Mouse (Mus musculus) embryonic facial prominence, embryonic 14.5 days (tissue): ENCODE measurements around the gene Cpz. TPM values are rescaled to one million over a fixed set of nuclear protein-coding genes. Genes with fewer than 3 reads are reported as not detected.

Experiments used
- ATAC-seq: fragments of 200-750 bp; cut with Nextera tagmentation; 2 replicates; pipeline ENCODE4 v1.8.0; 2017; ENCODE audit warnings: low read depth, moderate number of reproducible peaks, moderate TSS enrichment
- DNase-seq: peaks from one replicate; pipeline ENCODE4 v3.0.0-alpha.2; 2015; ENCODE audit warnings: low spot score
- H3K27ac ChIP-seq: fragments of 300-500 bp; sonication (generic); replicated peaks from 2 replicates; pipeline ENCODE4 v1.5.1; 2014; ENCODE audit warnings: low read depth, mild to moderate bottlenecking, low read length, moderate library complexity
- H3K27me3 ChIP-seq: fragments of 300-500 bp; sonication (generic); replicated peaks from 2 replicates; pipeline ENCODE4 v1.6.1; 2014; ENCODE audit warnings: low read length; ENCODE audit not compliant: control insufficient read depth, insufficient read depth
- H3K36me3 ChIP-seq: fragments of 300-500 bp; sonication (generic); 2 replicates; pipeline ENCODE4 v1.6.1; 2014; ENCODE audit warnings: low read length, mixed read lengths; ENCODE audit not compliant: control insufficient read depth, insufficient read depth
- H3K4me1 ChIP-seq: fragments of 300-500 bp; sonication (generic); 2 replicates; pipeline ENCODE4 v1.6.1; 2014; ENCODE audit warnings: antibody characterized with exemption, low read length; ENCODE audit not compliant: control insufficient read depth, insufficient read depth
- H3K4me2 ChIP-seq: fragments of 300-500 bp; sonication (generic); 2 replicates; pipeline ENCODE4 v1.6.1; 2014; ENCODE audit warnings: low read depth, mild to moderate bottlenecking, low read length, moderate library complexity, mixed read lengths
- H3K4me3 ChIP-seq: fragments of 300-500 bp; sonication (generic); 2 replicates; pipeline ENCODE4 v1.5.1; 2014; ENCODE audit warnings: low read depth, mild to moderate bottlenecking, low read length
- H3K9ac ChIP-seq: fragments of 300-500 bp; sonication (generic); 2 replicates; pipeline ENCODE4 v1.6.1; 2014; ENCODE audit warnings: low read depth, mild to moderate bottlenecking, low read length, moderate library complexity, mixed read lengths
- H3K9me3 ChIP-seq: fragments of 300-500 bp; sonication (generic); 2 replicates; pipeline ENCODE4 v1.6.1; 2016; ENCODE audit warnings: low read length; ENCODE audit not compliant: control insufficient read depth
- WGBS: fragments of 180-500 bp; shearing (Covaris S2); extraction: QIAGEN DNeasy Blood & Tissue Kit; methylation state at CpG from one replicate; pipeline ENCODE4 v1.1.7; 2014; 5-methylcytosine and 5-hydroxymethylcytosine counted together
- polyA plus RNA-seq: library from polyadenylated mRNA; unstranded; fragments of >200 nt; fragmentation: Nextera tagmentation; extraction: Ambion mirVana; gene quantifications from 2 replicates; pipeline ENCODE4 v1.2.1, GENCODE M21; 2014

The Cpz gene
- polyA plus RNA-seq, 1 experiment from 2014 or later, result 20.4 TPM

DNA sequence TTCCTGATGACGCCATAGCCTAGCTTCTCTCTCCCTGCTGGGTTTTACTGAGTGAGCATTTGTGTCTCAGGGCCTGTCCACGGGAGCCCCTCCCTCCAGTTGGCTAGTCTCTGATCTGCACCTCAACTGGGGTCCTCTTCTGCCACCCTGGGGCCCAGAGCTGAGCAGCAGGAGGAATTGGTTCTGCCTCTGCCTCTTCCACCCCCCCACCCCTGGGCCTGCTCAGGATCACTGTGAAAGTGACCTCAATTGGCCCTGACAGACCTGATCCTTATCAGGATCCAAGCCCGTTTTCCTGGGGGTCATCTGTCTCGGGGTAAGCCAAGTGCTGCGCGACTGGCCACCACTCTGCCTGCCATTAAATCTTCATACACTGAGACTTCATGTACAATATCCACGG lies 20.5 kb downstream of the Cpz start:
- Histone ChIP-seq H3K4me2 (no peak overlapping the region), H3K9me3 (no peaks in the 10 kb centered on the region), H3K27ac (no peak overlapping the region), H3K27me3 (no peaks in the 10 kb centered on the region), H3K4me1 (no peaks in the 10 kb centered on the region), H3K9ac (no peak overlapping the region), H3K4me3 (no peak overlapping the region), H3K36me3 (no peaks in the 10 kb centered on the region)
- ATAC-seq, result no peak
- WGBS, result 60% methylated on average over 7 of the region's 7 CpGs
- DNase-seq, result no peak

DNA sequence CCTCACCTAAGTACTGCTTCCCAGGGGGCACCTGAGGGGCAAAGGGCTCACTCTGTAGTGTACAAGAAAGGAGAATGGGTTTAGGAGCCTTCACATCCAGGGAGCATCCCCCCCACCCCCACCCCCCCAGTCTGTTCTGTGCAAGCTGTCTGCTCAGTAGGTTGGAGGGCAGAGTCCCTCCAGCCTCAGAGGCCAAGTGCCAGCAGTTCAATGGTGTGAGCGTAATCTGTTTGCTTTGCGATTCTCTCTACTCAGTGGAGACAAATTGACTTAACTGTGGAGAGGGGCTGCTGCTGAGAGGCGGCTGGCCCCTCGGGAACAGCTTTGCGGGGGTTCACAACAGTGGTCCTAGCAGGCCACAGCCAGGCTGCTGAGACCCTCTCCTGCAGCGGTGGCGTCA lies 28.2 kb downstream of the Cpz start:
- no peak overlapping the region for H3K4me3 ChIP-seq
- no peaks in the 10 kb centered on the region for H3K9me3 ChIP-seq
- no peaks in the 10 kb centered on the region for H3K27me3 ChIP-seq
- H3K9ac ChIP-seq, result no peak overlapping the region
- WGBS, result 49% methylated on average over 7 of the region's 7 CpGs
- DNase-seq, result no peak
- no peaks in the 10 kb centered on the region for H3K36me3 ChIP-seq
- no peak overlapping the region for H3K27ac ChIP-seq
- no peaks in the 10 kb centered on the region for H3K4me1 ChIP-seq
- ATAC-seq, result no peak
- no peak overlapping the region for H3K4me2 ChIP-seq

DNA sequence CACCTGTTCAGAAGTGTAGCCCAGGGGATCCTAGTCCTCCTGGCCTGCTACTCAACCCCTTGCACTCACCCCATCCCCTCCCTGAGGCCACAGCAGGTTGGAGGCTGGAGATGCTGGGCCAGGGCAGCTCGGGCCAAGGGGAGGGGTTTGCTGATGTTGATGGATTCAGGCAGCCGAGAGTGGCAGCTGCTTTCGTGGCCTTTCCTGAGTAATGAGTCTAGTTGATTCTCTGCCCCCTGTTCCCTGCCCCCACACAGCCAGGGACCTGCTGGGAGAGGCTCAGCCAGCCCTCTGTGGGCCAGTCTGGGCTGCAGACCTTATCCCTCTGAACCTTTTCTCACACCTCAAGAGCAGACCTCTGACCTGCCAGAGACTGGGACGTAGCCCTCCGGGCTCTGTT lies 29.5 kb downstream of the Cpz start:
- no peaks in the 10 kb centered on the region for H3K27me3 ChIP-seq
- no peak overlapping the region for H3K9ac ChIP-seq
- H3K9me3 ChIP-seq, result no peaks in the 10 kb centered on the region
- no peak overlapping the region for H3K4me3 ChIP-seq
- no peak overlapping the region for H3K4me2 ChIP-seq
- 25% methylated on average over 4 of the region's 5 CpGs for WGBS
- peak; percentile 62; the same call in 1 of the 2 replicates for ATAC-seq
- peak; percentile 57 for DNase-seq
- no peak overlapping the region for H3K27ac ChIP-seq
- no peaks in the 10 kb centered on the region for H3K36me3 ChIP-seq
- no peaks in the 10 kb centered on the region for H3K4me1 ChIP-seq

DNA sequence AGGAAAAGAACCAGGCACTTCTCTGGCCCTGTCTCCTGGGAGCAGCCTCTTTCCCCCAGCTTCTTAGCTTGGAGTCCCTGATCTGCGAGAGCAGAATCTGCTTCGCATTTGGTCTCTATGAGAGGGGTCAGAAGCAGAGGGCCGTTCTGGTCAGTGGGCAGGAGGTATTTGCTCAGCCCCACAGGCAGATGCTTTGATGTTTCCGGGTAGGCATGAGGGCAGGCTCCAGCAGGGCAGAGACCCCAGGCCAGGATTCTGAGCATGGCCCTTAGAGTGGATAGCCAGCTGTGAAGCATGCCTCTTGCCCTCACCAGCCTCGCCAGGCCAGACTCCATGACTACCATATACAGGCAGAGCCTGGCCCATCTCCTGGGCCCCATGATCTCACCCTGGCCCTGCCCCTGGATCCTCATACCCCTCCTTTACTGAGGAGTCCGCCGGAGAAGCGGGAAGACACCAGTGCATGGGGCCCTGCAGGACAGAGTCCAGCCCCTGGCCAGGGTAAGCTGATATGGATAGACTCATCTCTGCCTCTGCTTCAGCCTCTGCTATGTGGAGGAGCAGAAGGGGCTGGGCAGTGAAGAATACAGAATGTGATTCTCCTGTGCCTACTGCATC lies 30.6 kb downstream of the Cpz start:
- Histone ChIP-seq H3K4me1 (no peaks in the 10 kb centered on the region), H3K4me2 (no peak overlapping the region), H3K36me3 (no peaks in the 10 kb centered on the region), H3K27ac (no peak overlapping the region), H3K9me3 (no peaks in the 10 kb centered on the region), H3K27me3 (no peaks in the 10 kb centered on the region), H3K9ac (no peak overlapping the region), H3K4me3 (no peak overlapping the region)
- ATAC-seq (no peak), DNase-seq (no peak)
- WGBS, result 32% methylated on average over 8 of the region's 8 CpGs

DNA sequence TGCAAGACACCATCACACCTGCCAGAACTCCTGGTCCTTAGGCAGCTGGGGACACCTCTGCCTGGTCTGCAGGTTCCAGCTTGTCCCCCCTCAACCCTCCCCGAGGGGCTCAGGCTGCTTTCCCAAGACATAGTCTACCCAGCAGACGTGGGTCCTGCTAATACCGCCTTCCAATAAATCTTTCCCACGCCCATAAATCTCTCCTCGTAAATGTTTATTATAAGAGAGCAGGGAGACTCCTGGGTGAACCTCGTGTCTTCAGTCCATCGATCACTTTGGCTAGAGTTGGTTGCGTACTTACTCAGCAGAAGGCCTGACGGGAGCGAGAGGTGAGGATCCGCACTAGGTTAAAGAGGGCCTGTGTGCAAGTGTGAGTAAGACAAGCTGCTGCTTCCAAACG lies 31.7 kb downstream of the Cpz start:
- no peak for DNase-seq
- H3K9me3 ChIP-seq, result no peaks in the 10 kb centered on the region
- no peaks in the 10 kb centered on the region for H3K36me3 ChIP-seq
- no peaks in the 10 kb centered on the region for H3K4me1 ChIP-seq
- no peak overlapping the region for H3K27ac ChIP-seq
- no peak for ATAC-seq
- H3K9ac ChIP-seq, result no peak overlapping the region
- H3K4me2 ChIP-seq, result no peak overlapping the region
- H3K27me3 ChIP-seq, result no peaks in the 10 kb centered on the region
- WGBS, result 83% methylated on average over 12 of the region's 12 CpGs
- no peak overlapping the region for H3K4me3 ChIP-seq

DNA sequence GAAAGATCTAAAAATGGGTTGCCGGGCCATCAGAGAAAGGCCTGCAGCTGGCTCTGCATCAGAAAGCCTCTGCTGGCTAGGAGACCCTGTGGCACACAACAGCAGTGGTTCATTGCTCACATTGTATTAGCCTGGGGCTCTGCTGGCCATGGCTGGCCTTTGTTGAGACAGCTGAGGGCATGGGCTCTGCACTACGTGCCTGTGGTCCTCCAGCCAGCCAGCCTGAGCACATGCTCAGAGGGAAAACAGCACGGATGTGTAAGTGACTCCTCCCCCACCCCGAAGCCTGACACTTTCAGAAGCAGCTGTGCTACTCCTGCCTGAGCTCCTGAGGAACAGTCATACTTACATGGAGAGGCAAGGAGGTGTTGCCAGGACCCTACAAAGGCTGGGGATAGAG lies 46.0 kb downstream of the Cpz start:
- H3K4me1 ChIP-seq, result 0 out of 2 replicates have a peak, but pooled peaks cover 3% of the 10 kb centered on the region
- no peaks in the 10 kb centered on the region for H3K36me3 ChIP-seq
- ATAC-seq (peak; percentile 63; the same call in 1 of the 2 replicates), DNase-seq (peak; percentile 40)
- no peak overlapping the region for H3K27ac ChIP-seq
- H3K9me3 ChIP-seq, result no peaks in the 10 kb centered on the region
- no peak overlapping the region for H3K4me2 ChIP-seq
- H3K9ac ChIP-seq, result no peak overlapping the region
- WGBS, result 18% methylated on average over 4 of the region's 4 CpGs
- no peaks in the 10 kb centered on the region for H3K27me3 ChIP-seq
- H3K4me3 ChIP-seq, result no peak overlapping the region

DNA sequence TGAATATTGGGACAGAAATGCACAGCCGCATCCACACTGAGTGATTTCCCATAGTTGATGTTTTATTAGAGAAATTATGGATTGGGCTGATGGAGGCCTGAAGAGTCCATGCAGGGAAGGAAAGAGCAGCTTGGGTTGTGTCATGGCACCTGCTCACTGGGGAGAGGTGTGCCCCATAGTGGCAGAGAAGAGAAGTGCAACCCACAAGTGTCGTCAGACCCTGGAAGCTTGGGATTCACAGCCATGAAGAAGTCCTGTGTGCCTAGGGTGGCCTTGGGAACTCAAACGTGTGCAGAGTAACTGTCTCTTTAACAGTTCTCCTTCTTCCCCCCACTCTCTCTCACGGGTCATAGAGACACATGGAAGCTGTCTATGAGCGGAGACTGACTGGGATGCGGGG lies 50.3 kb downstream of the Cpz start:
- 41% methylated on average over 6 of the region's 6 CpGs for WGBS
- H3K36me3 ChIP-seq, result no peaks in the 10 kb centered on the region
- H3K9ac ChIP-seq, result no peak overlapping the region
- H3K27me3 ChIP-seq, result no peaks in the 10 kb centered on the region
- 0 out of 2 replicates have a peak, but pooled peaks cover 3% of the 10 kb centered on the region for H3K4me1 ChIP-seq
- H3K4me2 ChIP-seq, result no peak overlapping the region
- no peaks in the 10 kb centered on the region for H3K9me3 ChIP-seq
- ATAC-seq (no peak), DNase-seq (no peak)
- no peak overlapping the region for H3K27ac ChIP-seq
- H3K4me3 ChIP-seq, result no peak overlapping the region

DNA sequence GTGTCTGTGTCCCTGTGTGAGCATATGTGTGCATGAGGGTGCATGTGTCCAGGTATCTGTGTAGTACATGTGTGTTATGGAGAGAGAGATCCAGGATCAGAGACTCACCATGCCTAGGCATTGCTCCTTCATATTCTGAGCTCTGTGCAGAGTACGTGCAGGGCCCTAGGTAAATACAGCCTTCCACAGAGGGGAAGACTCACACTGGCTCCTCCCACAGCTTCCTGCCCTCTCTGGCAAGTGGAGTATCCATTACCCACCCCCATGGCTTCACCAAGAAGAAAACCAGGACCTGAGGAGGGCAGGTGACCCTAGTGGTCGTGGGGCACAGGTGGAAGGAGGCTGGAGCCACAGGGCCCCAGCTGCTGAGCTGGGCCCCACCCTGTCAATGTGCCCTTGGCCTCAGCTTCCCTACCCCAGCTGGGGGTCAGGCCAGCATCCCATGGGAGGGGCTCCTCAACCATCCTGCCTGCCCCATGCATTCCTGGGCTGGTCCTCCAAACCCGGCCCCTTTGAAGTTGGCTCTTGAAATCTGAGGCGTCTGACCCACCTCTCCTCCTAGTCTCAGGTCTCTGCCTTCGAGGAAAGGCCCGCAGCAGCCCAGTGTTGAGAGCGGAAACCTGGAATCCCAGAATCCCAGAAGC lies 54.5 kb downstream of the Cpz start:
- peaks cover 11% of the 10 kb centered on the region for H3K4me1 ChIP-seq
- H3K27ac ChIP-seq, result no peak overlapping the region
- DNase-seq (no peak), ATAC-seq (no peak)
- peaks cover 4% of the 10 kb centered on the region; the same call in 1 of the 2 replicates for H3K27me3 ChIP-seq
- H3K4me2 ChIP-seq, result no peak overlapping the region
- H3K9me3 ChIP-seq, result no peaks in the 10 kb centered on the region
- WGBS, result 18% methylated on average over 6 of the region's 7 CpGs
- H3K36me3 ChIP-seq, result no peaks in the 10 kb centered on the region
- no peak overlapping the region for H3K4me3 ChIP-seq
- no peak overlapping the region for H3K9ac ChIP-seq
